8 mouse cellular contexts compared by ENCODE assay signal in genomic region chr2:69788974-69789373, GRCm38 (mm10). TPM values are rescaled to one million over a fixed set of nuclear protein-coding genes. Genes with fewer than 3 reads are reported as not detected.
DNase-seq lines count a peak whose midpoint lies in the region; ATAC-seq and TF ChIP-seq lines count a peak whose summit lies in the region.

No protein-coding gene starts in this region.

- peak overlapping the region; percentile 72 for H3K4me3 ChIP-seq in heart, embryonic 13.5 days
- peak overlapping the region; percentile 76 for H3K4me3 ChIP-seq in ES-Bruce4 (ENCODE audit: low read depth, low read length)
- H3K4me3 ChIP-seq in forebrain, embryonic 14.5 days (ENCODE audit: low read depth, low read length) = peak overlapping the region; percentile 63
- peak overlapping the region; percentile 75 for H3K4me3 ChIP-seq in liver, embryonic 15.5 days (replicated peaks)

- no peak for TF ChIP-seq EP300 in ES-Bruce4 (IDR thresholded peaks at IDR 0.05; ENCODE audit: insufficient read depth, low read depth, low read length)

- TF ChIP-seq POLR2A in ES-Bruce4 (IDR thresholded peaks at IDR 0.05; ENCODE audit: insufficient read depth, low read length) = no peak

- no peak for ATAC-seq in heart, embryonic 13.5 days (ENCODE audit: extremely low read depth, insufficient number of reproducible peaks, low FRiP score, low TSS enrichment)
- peak; percentile 31; the same call in 1 of the 2 replicates for ATAC-seq in forebrain, embryonic 14.5 days
- ATAC-seq in liver, embryonic 15.5 days (ENCODE audit: insufficient read depth) = no peak
- ATAC-seq in CD4-positive, CD25-positive, alpha-beta regulatory T cell, adult 4 months = no peak

- H3K9me3 ChIP-seq in heart, embryonic 13.5 days = no peaks in the 10 kb centered on the region
- H3K9me3 ChIP-seq in ES-Bruce4 (replicated peaks; ENCODE audit: control insufficient read depth, insufficient read depth, low read length, poor library complexity, severe bottlenecking) = no peaks in the 10 kb centered on the region
- no peaks in the 10 kb centered on the region for H3K9me3 ChIP-seq in forebrain, embryonic 14.5 days (replicated peaks; ENCODE audit: control insufficient read depth, low read length)
- H3K9me3 ChIP-seq in liver, embryonic 15.5 days (replicated peaks) = no peaks in the 10 kb centered on the region

- H3K27ac ChIP-seq in heart, embryonic 13.5 days (replicated peaks) = peak overlapping the region; percentile 86
- H3K27ac ChIP-seq in ES-Bruce4 (ENCODE audit: insufficient read depth, low read length) = 0 out of 2 replicates have a peak overlapping the region, but pooled peaks have one; percentile 5
- H3K27ac ChIP-seq in forebrain, embryonic 14.5 days (ENCODE audit: low read depth, low read length) = peak overlapping the region; percentile 65
- peak overlapping the region; percentile 89; the same call in 1 of the 2 replicates for H3K27ac ChIP-seq in liver, embryonic 15.5 days (replicated peaks)

- H3K27me3 ChIP-seq in heart, embryonic 13.5 days (replicated peaks) = no peaks in the 10 kb centered on the region
- H3K27me3 ChIP-seq in ES-Bruce4 (ENCODE audit: control insufficient read depth, insufficient read depth, low read length, poor library complexity, severe bottlenecking) = no peaks in the 10 kb centered on the region
- no peaks in the 10 kb centered on the region for H3K27me3 ChIP-seq in forebrain, embryonic 14.5 days (replicated peaks; ENCODE audit: control insufficient read depth, insufficient read depth, low read length)
- H3K27me3 ChIP-seq in liver, embryonic 15.5 days = no peaks in the 10 kb centered on the region

- peak overlapping the region; percentile 85 for H3K9ac ChIP-seq in heart, embryonic 13.5 days
- peak overlapping the region; percentile 50 for H3K9ac ChIP-seq in ES-Bruce4 (ENCODE audit: low read depth, poor library complexity, severe bottlenecking)
- peak overlapping the region; percentile 76 for H3K9ac ChIP-seq in forebrain, embryonic 14.5 days (ENCODE audit: low read length)
- H3K9ac ChIP-seq in liver, embryonic 15.5 days = peak overlapping the region; percentile 55

- peaks cover 22% of the 10 kb centered on the region for H3K36me3 ChIP-seq in heart, embryonic 13.5 days
- H3K36me3 ChIP-seq in ES-Bruce4 (ENCODE audit: control insufficient read depth, insufficient read depth, low read length, poor library complexity, severe bottlenecking) = no peaks in the 10 kb centered on the region; the same call in 1 of the 2 replicates
- H3K36me3 ChIP-seq in forebrain, embryonic 14.5 days (ENCODE audit: control insufficient read depth, insufficient read depth, low read length) = peaks cover 12% of the 10 kb centered on the region
- H3K36me3 ChIP-seq in liver, embryonic 15.5 days (replicated peaks) = peaks cover 13% of the 10 kb centered on the region

- no peak for TF ChIP-seq CTCF in ES-Bruce4 (IDR thresholded peaks at IDR 0.05; ENCODE audit: low read depth, low read length)

- peaks cover 3% of the 10 kb centered on the region; the same call in 1 of the 2 replicates for H3K4me1 ChIP-seq in heart, embryonic 13.5 days
- H3K4me1 ChIP-seq in ES-Bruce4 (ENCODE audit: control insufficient read depth, insufficient read depth, low read length) = peaks cover 2% of the 10 kb centered on the region
- no peaks in the 10 kb centered on the region for H3K4me1 ChIP-seq in forebrain, embryonic 14.5 days (ENCODE audit: control insufficient read depth, insufficient read depth, low read length)
- peaks cover 15% of the 10 kb centered on the region for H3K4me1 ChIP-seq in liver, embryonic 15.5 days (replicated peaks)

- peak overlapping the region; percentile 93 for H3K4me2 ChIP-seq in heart, embryonic 13.5 days
- peak overlapping the region; percentile 87 for H3K4me2 ChIP-seq in forebrain, embryonic 14.5 days (ENCODE audit: low read length)
- H3K4me2 ChIP-seq in liver, embryonic 15.5 days = peak overlapping the region; percentile 93

- no peak for DNase-seq in heart, adult 9 months (ENCODE audit: low spot score in 2 of 2)
- peak; percentile 2 for DNase-seq in forebrain, embryonic 14.5 days (ENCODE audit: low spot score)
- no peak for DNase-seq in urinary bladder, postnatal 4 days (ENCODE audit: low spot score in 2 of 2)
- no peak for DNase-seq in cerebellum, adult 11 months

- 26% methylated on average over 9 of the region's 9 CpGs for WGBS in heart, embryonic 13.5 days
- 28% methylated on average over 9 of the region's 9 CpGs for WGBS in forebrain, embryonic 14.5 days
- 30% methylated on average over 9 of the region's 9 CpGs for WGBS in liver, embryonic 15.5 days (ENCODE audit: insufficient replicate concordance)

RNA-seq across cellular contexts. Expression of gene Ccdc173, which starts 0.4 kb away (rescaled TPM):
- 1.0 and 1.4 TPM in 2 replicates for polyA plus RNA-seq in heart, embryonic 13.5 days (2015; fragmentation: Nextera tagmentation; extraction: Ambion mirVana)
- 3.7 and 6.1 TPM in 2 replicates for polyA plus RNA-seq in ES-Bruce4 (2011; ENCODE audit: insufficient read depth, insufficient read length, low read depth, missing spikeins)
- 1.7 and 2.3 TPM in 2 replicates for polyA plus RNA-seq in forebrain, embryonic 14.5 days (2014; fragmentation: Nextera tagmentation; extraction: Ambion mirVana)
- polyA plus RNA-seq in liver, embryonic 15.5 days (2015; fragmentation: Nextera tagmentation; extraction: Ambion mirVana) = 0.14 and 0.16 TPM in 2 replicates
- polyA plus RNA-seq in CD4-positive, CD25-positive, alpha-beta regulatory T cell, adult 4 months (2017; shearing (Covaris generic)) = 1 to 10 TPM; 4.2 to 5.7 TPM

RNA-seq across cellular contexts. Expression of gene Phospho2, which starts 0.4 kb away (rescaled TPM):
- polyA plus RNA-seq in heart, embryonic 13.5 days (2015; fragmentation: Nextera tagmentation; extraction: Ambion mirVana) = 14.4 and 16.7 TPM in 2 replicates
- polyA plus RNA-seq in ES-Bruce4 (2011; ENCODE audit: insufficient read depth, insufficient read length, low read depth, missing spikeins) = 10.2 and 11.2 TPM in 2 replicates
- 43.1 and 45.4 TPM in 2 replicates for polyA plus RNA-seq in forebrain, embryonic 14.5 days (2014; fragmentation: Nextera tagmentation; extraction: Ambion mirVana)
- polyA plus RNA-seq in liver, embryonic 15.5 days (2015; fragmentation: Nextera tagmentation; extraction: Ambion mirVana) = 11.1 and 11.4 TPM in 2 replicates
- 10 to 100 TPM; 44.9 to 47.3 TPM for polyA plus RNA-seq in CD4-positive, CD25-positive, alpha-beta regulatory T cell, adult 4 months (2017; shearing (Covaris generic))

RNA-seq across cellular contexts. Expression of gene Klhl23, which starts 32.8 kb away (rescaled TPM):
- polyA plus RNA-seq in heart, embryonic 13.5 days (2015; fragmentation: Nextera tagmentation; extraction: Ambion mirVana) = 42.8 and 47.3 TPM in 2 replicates
- 5.4 and 7.0 TPM in 2 replicates for polyA plus RNA-seq in ES-Bruce4 (2011; ENCODE audit: insufficient read depth, insufficient read length, low read depth, missing spikeins)
- 36.7 and 54.1 TPM in 2 replicates for polyA plus RNA-seq in forebrain, embryonic 14.5 days (2014; fragmentation: Nextera tagmentation; extraction: Ambion mirVana)
- polyA plus RNA-seq in liver, embryonic 15.5 days (2015; fragmentation: Nextera tagmentation; extraction: Ambion mirVana) = 18.1 and 19.4 TPM in 2 replicates
- polyA plus RNA-seq in CD4-positive, CD25-positive, alpha-beta regulatory T cell, adult 4 months (2017; shearing (Covaris generic)) = under 1 TPM in 1 of 2 experiments, not detected in 1; 0.20 TPM

Comparison
In these comparisons a context has a peak if more than half of its experiments do, and no peak if none do; other contexts are left out.
1. H3K27ac ChIP-seq: peak in every context shown above with its lines; median percentile 89 in liver, embryonic 15.5 days; 86 in heart, embryonic 13.5 days; 65 in forebrain, embryonic 14.5 days; 5 in ES-Bruce4.